Mouse (Mus musculus): Measurements from ENCODE around the gene 4930524J08Rik.

Gene 4930524J08Rik

GRCm38 (mm10) chr5:100005896-100006295, 27.0 kb downstream of the 4930524J08Rik start:
- no peak for DNase-seq

GRCm38 (mm10) chr5:100006324-100007039, 27.6 kb downstream of the 4930524J08Rik start:
- no peak for DNase-seq

- peak; percentile 35 for DNase-seq
Observed at GRCm38 (mm10) chr5:100007040-100007375, 28.1 kb downstream of the 4930524J08Rik start.

- no peak for DNase-seq
Observed at GRCm38 (mm10) chr5:100008485-100008884, 29.6 kb downstream of the 4930524J08Rik start.

GRCm38 (mm10) chr5:100012599-100012998, 33.7 kb downstream of the 4930524J08Rik start:
- DNase-seq, result no peak

GRCm38 (mm10) chr5:100020089-100020488, 41.2 kb downstream of the 4930524J08Rik start:
- DNase-seq, result no peak

GRCm38 (mm10) chr5:100024403-100024802, 45.5 kb downstream of the 4930524J08Rik start:
- DNase-seq, result no peak

- no peak for DNase-seq
Observed at GRCm38 (mm10) chr5:100024868-100025267, 46.0 kb downstream of the 4930524J08Rik start.

Measured in lung, postnatal 10 days (tissue).